Mouse (Mus musculus): ENCODE measurements around the gene Acbd7. TPM values are rescaled to one million over a fixed set of nuclear protein-coding genes. Genes with fewer than 3 reads are reported as not detected.

The Acbd7 gene
- 4.1 TPM in 1 of 2 replicates, not detected in the other for total RNA-seq (2014; rRNA removed)
- 4.3 and 5.7 TPM in 2 replicates for polyA plus RNA-seq (2015; fragmentation: Nextera tagmentation; extraction: Ambion mirVana)

- 6% methylated on average over 20 of the region's 20 CpGs for WGBS
- no peaks in the 10 kb centered on the region for H3K36me3 ChIP-seq (ENCODE audit: insufficient read depth)
- no peak within 1 kb of the TSS for H3K27ac ChIP-seq (ENCODE audit: low read depth, low read length)
- DNase-seq (peak; percentile 72), ATAC-seq (no peak)
- 0 out of 2 replicates have a peak, but pooled peaks cover 5% of the 10 kb centered on the region for H3K27me3 ChIP-seq (ENCODE audit: insufficient read depth, low read length)
- no peak for TF ChIP-seq CTCF (IDR thresholded peaks at IDR 0.05; ENCODE audit: low read depth)
- peak within 1 kb of the TSS; percentile 27 for H3K4me3 ChIP-seq (ENCODE audit: low read depth, low read length)
- peak within 1 kb of the TSS; percentile 58 for H3K4me2 ChIP-seq (ENCODE audit: low read depth)
- H3K9me3 ChIP-seq (ENCODE audit: low read length), result no peaks in the 10 kb centered on the region
- peak within 1 kb of the TSS; percentile 33 for H3K9ac ChIP-seq
- H3K4me1 ChIP-seq (ENCODE audit: insufficient read depth), result peaks cover 10% of the 10 kb centered on the region
Observed at GRCm38 (mm10) chr2:3335611-3336301, at the start of gene Acbd7. Acbd7 (plus strand) TSS chr2:3336168.

DNA sequence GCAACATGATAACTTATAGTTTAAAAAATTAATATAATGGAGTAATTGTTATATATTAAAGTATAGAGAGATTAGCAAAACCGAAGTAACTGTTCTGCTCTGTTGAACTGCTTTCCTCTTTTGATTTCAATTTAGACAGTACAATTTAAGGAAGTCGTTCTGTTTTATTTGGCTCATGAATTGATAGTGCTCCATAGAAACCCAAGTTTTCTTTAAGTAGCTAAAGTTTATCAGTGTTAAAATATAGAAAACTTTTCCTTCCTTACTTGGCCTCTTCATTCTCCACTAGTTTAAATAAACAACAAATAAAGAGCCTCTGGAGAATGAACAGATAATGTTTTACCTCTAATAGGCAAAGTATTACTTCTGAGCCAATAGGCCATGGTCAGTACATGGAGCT lies 49.7 kb upstream of the Acbd7 start:
- Histone ChIP-seq H3K27me3 (ENCODE audit: insufficient read depth, low read length) (no peaks in the 10 kb centered on the region), H3K9me3 (ENCODE audit: low read length) (no peaks in the 10 kb centered on the region), H3K27ac (ENCODE audit: low read depth, low read length) (no peak overlapping the region), H3K4me3 (ENCODE audit: low read depth, low read length) (no peak overlapping the region), H3K4me2 (ENCODE audit: low read depth) (no peak overlapping the region), H3K4me1 (ENCODE audit: insufficient read depth) (peaks cover 14% of the 10 kb centered on the region), H3K9ac (no peak overlapping the region), H3K36me3 (ENCODE audit: insufficient read depth) (no peaks in the 10 kb centered on the region)
- ATAC-seq (no peak), DNase-seq (no peak)
- TF ChIP-seq CTCF (IDR thresholded peaks at IDR 0.05; ENCODE audit: low read depth), result no peak
- WGBS, result 79% methylated on average over 2 of the region's 2 CpGs

GRCm38 (mm10) chr2:3289581-3289980 lies 46.4 kb upstream of the Acbd7 start:
- ATAC-seq (no peak), DNase-seq (no peak)
- no peaks in the 10 kb centered on the region for H3K9me3 ChIP-seq (ENCODE audit: low read length)
- peaks cover 14% of the 10 kb centered on the region for H3K4me1 ChIP-seq (ENCODE audit: insufficient read depth)
- H3K4me3 ChIP-seq (ENCODE audit: low read depth, low read length), result no peak overlapping the region
- WGBS, result 72% methylated on average over 1 of the region's 1 CpGs
- no peaks in the 10 kb centered on the region for H3K27me3 ChIP-seq (ENCODE audit: insufficient read depth, low read length)
- no peak for TF ChIP-seq CTCF (IDR thresholded peaks at IDR 0.05; ENCODE audit: low read depth)
- no peak overlapping the region for H3K9ac ChIP-seq
- H3K27ac ChIP-seq (ENCODE audit: low read depth, low read length), result no peak overlapping the region
- no peak overlapping the region for H3K4me2 ChIP-seq (ENCODE audit: low read depth)
- no peaks in the 10 kb centered on the region for H3K36me3 ChIP-seq (ENCODE audit: insufficient read depth)

GRCm38 (mm10) chr2:3292170-3292569 lies 43.8 kb upstream of the Acbd7 start:
- Histone ChIP-seq H3K4me3 (ENCODE audit: low read depth, low read length) (no peak overlapping the region), H3K9ac (no peak overlapping the region), H3K27ac (ENCODE audit: low read depth, low read length) (no peak overlapping the region), H3K27me3 (ENCODE audit: insufficient read depth, low read length) (no peaks in the 10 kb centered on the region), H3K9me3 (ENCODE audit: low read length) (no peaks in the 10 kb centered on the region), H3K36me3 (ENCODE audit: insufficient read depth) (no peaks in the 10 kb centered on the region), H3K4me2 (ENCODE audit: low read depth) (no peak overlapping the region), H3K4me1 (ENCODE audit: insufficient read depth) (no peaks in the 10 kb centered on the region)
- DNase-seq, result no peak
- ATAC-seq, result no peak
- TF ChIP-seq CTCF (IDR thresholded peaks at IDR 0.05; ENCODE audit: low read depth), result no peak
- WGBS, result 98% methylated on average over 1 of the region's 1 CpGs

- Histone ChIP-seq H3K27ac (ENCODE audit: low read depth, low read length) (no peak overlapping the region), H3K27me3 (ENCODE audit: insufficient read depth, low read length) (no peaks in the 10 kb centered on the region), H3K9me3 (ENCODE audit: low read length) (no peaks in the 10 kb centered on the region), H3K9ac (no peak overlapping the region), H3K4me3 (ENCODE audit: low read depth, low read length) (no peak overlapping the region), H3K36me3 (ENCODE audit: insufficient read depth) (no peaks in the 10 kb centered on the region), H3K4me2 (ENCODE audit: low read depth) (no peak overlapping the region), H3K4me1 (ENCODE audit: insufficient read depth) (no peaks in the 10 kb centered on the region)
- TF ChIP-seq CTCF (IDR thresholded peaks at IDR 0.05; ENCODE audit: low read depth), result no peak
- no peak for ATAC-seq
- WGBS, result 95% methylated on average over 7 of the region's 7 CpGs
- DNase-seq, result no peak
Observed at GRCm38 (mm10) chr2:3295826-3296225, 40.1 kb upstream of the Acbd7 start.

DNA sequence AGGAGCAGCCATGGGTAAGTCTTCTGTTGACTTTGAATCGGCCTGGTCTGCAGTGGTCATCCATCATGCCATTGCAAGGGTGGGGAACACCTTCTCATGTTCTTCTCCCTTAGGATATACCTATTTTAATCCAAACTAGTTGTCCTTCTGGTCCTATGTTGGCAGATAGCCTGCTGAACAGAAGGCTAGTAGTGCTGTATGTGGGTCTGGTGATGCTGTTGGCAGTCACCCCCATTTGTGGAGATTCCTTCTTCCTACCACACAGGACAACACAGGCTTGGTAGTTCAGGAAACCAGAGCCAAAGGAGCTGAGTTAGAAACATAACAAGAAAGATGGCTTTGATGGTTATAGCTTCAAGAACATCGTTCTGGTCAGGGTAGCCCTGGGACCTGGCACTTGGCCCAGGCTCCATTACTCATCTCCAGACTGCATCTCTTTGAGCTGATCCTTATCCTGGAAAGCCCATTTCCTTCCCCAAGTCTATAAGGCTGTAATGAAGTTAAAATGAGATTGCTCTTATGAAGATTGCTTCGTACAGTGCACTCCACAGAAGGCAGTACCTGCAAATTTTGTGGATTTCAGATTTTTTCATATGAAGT lies 30.4 kb upstream of the Acbd7 start:
- Histone ChIP-seq H3K27me3 (ENCODE audit: insufficient read depth, low read length) (no peaks in the 10 kb centered on the region), H3K27ac (ENCODE audit: low read depth, low read length) (no peak overlapping the region), H3K4me1 (ENCODE audit: insufficient read depth) (no peaks in the 10 kb centered on the region), H3K9me3 (ENCODE audit: low read length) (no peaks in the 10 kb centered on the region), H3K9ac (no peak overlapping the region), H3K4me2 (ENCODE audit: low read depth) (no peak overlapping the region), H3K4me3 (ENCODE audit: low read depth, low read length) (no peak overlapping the region), H3K36me3 (ENCODE audit: insufficient read depth) (peaks cover 13% of the 10 kb centered on the region)
- WGBS, result 80% methylated on average over 3 of the region's 3 CpGs
- no peak for DNase-seq
- no peak for ATAC-seq
- TF ChIP-seq CTCF (IDR thresholded peaks at IDR 0.05; ENCODE audit: low read depth), result no peak

DNA sequence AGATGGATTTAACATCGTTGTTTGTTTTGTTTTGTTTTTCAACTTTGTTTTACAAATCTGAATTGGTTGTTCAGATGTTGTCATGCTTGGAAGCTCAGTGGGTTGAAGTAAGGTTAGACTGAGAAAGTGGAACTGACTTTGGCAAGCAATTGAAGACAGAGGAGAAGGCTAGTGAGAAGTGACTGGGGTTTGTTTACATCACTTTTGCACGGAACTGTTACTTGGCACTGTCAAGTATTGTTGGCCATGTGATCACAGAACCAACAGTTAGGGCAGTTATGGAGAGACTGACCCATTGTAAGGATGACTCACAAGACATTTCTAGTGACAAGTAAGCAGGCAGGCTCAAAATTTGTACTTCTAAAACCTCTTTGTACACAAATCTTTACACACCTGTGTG lies 12.8 kb upstream of the Acbd7 start:
- TF ChIP-seq CTCF (IDR thresholded peaks at IDR 0.05; ENCODE audit: low read depth), result no peak
- peaks cover 66% of the 10 kb centered on the region for H3K36me3 ChIP-seq (ENCODE audit: insufficient read depth)
- no peak overlapping the region for H3K27ac ChIP-seq (ENCODE audit: low read depth, low read length)
- H3K27me3 ChIP-seq (ENCODE audit: insufficient read depth, low read length), result no peaks in the 10 kb centered on the region
- DNase-seq, result no peak
- H3K9ac ChIP-seq, result no peak overlapping the region
- WGBS, result 84% methylated on average over 2 of the region's 2 CpGs
- H3K9me3 ChIP-seq (ENCODE audit: low read length), result no peaks in the 10 kb centered on the region
- ATAC-seq, result no peak
- no peak overlapping the region for H3K4me3 ChIP-seq (ENCODE audit: low read depth, low read length)
- no peaks in the 10 kb centered on the region for H3K4me1 ChIP-seq (ENCODE audit: insufficient read depth)
- H3K4me2 ChIP-seq (ENCODE audit: low read depth), result no peak overlapping the region

Measured in forebrain, postnatal 0 days (tissue).